Mouse (Mus musculus) megakaryocyte-erythroid progenitor cell, adult 5-6 weeks (primary cell): ENCODE data around the gene Serpinb6a. TPM values are rescaled to one million over a fixed set of nuclear protein-coding genes. Genes with fewer than 3 reads are reported as not detected.

ENCODE experiments used
- ATAC-seq: replicated peaks from 2 replicates; pipeline ENCODE4 v1.8.0; 2016; ENCODE audit warnings: mild to moderate bottlenecking, inconsistent platforms; ENCODE audit not compliant: severe bottlenecking, poor library complexity, low FRiP score, low TSS enrichment
- total RNA-seq, 2 experiments: library from RNA; stranded (forward) in 1 of 2; stranded (reverse) in 1 of 2; fragments of 200-1000, 215-1000 nt in 1 of 2; fragments of >200 nt in 1 of 2; fragmentation: Nextera tagmentation in 1 of 2; gene quantifications; 2 replicates each; pipeline ENCODE4 v1.2.3; 2014 to 2017

Gene Serpinb6a
- total RNA-seq, 2 experiments from 2014 or later: 8.6 to 9.4 TPM

DNA sequence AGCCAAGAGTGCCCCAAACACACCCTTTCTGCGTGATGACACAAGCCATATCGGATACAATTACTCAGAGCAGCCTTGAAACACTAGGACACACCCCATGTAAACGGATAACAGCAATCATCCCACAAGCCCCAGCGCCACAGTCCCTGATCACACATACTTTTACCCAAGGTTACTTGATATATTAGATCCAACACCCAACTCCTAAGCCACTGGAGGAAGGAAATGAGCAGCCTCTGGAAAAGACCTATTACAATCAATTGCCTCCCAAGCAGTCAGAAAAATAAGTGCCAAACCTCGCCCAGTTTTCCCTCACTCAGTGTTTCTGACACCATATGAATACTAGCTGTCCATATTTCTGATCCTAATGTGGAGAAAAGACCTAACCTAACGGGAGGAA lies 67.9 kb downstream of the Serpinb6a start:
- ATAC-seq: no peak

DNA sequence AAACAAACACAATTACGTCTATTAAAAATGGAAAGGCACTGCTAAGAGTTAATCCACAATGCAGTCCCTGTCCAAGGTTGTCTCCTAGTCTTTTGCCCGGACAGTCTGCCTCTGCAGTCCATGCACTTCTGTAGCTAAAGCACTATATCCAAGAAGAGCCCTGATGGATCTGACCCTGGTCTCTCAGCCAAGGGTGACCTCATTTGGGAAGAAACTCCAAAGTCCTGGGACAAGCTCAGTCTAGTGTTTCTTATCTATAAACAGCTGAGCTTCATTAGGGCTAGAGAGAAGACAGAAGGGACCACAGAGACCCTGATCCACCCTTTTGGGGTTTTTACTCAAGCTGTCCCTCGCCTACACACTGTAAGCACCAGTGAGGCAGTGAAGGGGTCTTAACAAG lies 71.7 kb downstream of the Serpinb6a start:
- ATAC-seq: no peak

- no peak for ATAC-seq
Observed at GRCm38 (mm10) chr13:33930281-33930680, 72.3 kb downstream of the Serpinb6a start.

- ATAC-seq: no peak
Observed at GRCm38 (mm10) chr13:33921699-33922098, 80.9 kb downstream of the Serpinb6a start.

DNA sequence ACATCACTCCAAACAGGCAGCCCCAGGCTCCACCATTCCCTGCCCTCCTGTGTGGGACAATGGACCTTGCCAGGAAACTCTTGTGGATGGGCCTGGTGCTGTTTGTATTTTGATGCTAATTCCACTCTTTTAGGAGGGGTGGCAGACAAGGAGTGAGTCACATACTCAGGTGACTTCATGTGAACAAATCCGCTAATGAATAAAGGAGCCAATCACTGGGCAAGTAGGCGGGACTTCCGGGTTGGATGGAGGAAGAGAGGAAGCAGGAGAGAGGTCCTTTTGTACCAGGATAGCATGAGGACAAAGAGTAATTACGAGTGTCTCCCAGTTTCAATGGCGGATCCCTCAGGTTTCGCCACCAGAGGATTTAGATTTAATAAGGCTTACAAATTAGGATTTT lies 81.6 kb downstream of the Serpinb6a start:
- no peak for ATAC-seq

DNA sequence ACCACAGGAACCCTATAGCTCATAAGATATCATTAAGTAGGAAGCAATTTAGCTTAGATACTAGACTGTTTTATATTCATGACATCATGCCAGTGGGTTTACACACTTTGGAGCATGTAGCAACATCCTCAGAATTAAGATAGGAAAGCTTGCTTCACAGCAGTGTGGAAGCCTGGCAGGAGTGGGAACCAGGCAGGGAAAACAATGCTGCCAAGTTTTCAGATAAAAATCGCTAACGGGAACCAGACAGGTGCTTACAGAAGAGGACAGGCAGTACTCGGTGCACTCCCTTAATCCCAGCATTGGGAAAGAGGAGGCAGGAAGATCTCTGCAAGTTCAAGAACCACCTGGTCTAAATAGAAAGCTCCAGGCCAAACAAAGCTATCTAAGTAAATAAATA lies 95.8 kb downstream of the Serpinb6a start:
- ATAC-seq: no peak

GRCm38 (mm10) chr13:33905176-33905954 lies 97.2 kb downstream of the Serpinb6a start, which contains the start of gene Serpinb6c:
TSS of gene Serpinb6c (minus strand) at chr13:33905708.
- ATAC-seq: no peak

DNA sequence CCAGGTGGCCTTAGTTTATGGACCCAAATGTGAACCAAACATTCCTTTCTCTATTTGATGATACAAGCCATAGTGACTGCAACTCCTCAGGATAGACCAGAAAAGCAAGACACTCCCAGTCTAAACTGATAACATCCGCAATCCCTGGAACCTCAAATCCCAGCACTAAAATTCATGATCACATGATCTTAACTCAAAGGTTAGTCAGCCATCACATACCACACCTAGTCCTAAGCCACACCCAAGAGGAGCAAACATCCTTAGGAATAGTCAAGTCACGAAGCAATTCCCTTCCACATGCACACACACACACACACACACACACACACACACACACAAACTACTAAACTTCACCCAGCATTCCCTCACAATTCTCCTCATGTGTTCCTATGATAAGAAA lies 99.3 kb downstream of the Serpinb6a start:
- no peak for ATAC-seq

- no peak for ATAC-seq
Observed at GRCm38 (mm10) chr13:33894207-33894606, 108.4 kb downstream of the Serpinb6a start.

Other genes starting within 250 kb of the Serpinb6a start
- gene Serpinb6e, start 159.4 kb downstream of the Serpinb6a start, total RNA-seq (2014; fragmentation: Nextera tagmentation): not detected in 2 replicates
- gene Serpinb6e, start 159.4 kb downstream of the Serpinb6a start, total RNA-seq (2017): not detected in 2 replicates
- gene Serpinb6c, start 97.1 kb downstream of the Serpinb6a start, total RNA-seq (2014; fragmentation: Nextera tagmentation): not detected in 2 replicates
- gene Serpinb6c, start 97.1 kb downstream of the Serpinb6a start, total RNA-seq (2017): not detected in 2 replicates
- 15.8 and 26.2 TPM in 2 replicates for gene Nqo2, start 38.1 kb downstream of the Serpinb6a start, total RNA-seq (2014; fragmentation: Nextera tagmentation)
- gene Nqo2, start 38.1 kb downstream of the Serpinb6a start, total RNA-seq (2017): 30.6 and 31.5 TPM in 2 replicates
- gene Ripk1, start 431 bp downstream of the Serpinb6a start, total RNA-seq (2014; fragmentation: Nextera tagmentation): 18.8 and 24.6 TPM in 2 replicates
- 36.3 and 36.9 TPM in 2 replicates for gene Ripk1, start 431 bp downstream of the Serpinb6a start, total RNA-seq (2017)
- 15.3 and 33.4 TPM in 2 replicates for gene Bphl, start 34.8 kb upstream of the Serpinb6a start, total RNA-seq (2014; fragmentation: Nextera tagmentation)
- gene Bphl, start 34.8 kb upstream of the Serpinb6a start, total RNA-seq (2017): 16.5 and 27.3 TPM in 2 replicates
- gene Tubb2a, start 75.2 kb upstream of the Serpinb6a start, total RNA-seq (2014; fragmentation: Nextera tagmentation): 18.2 and 19.1 TPM in 2 replicates
- 19.0 and 21.9 TPM in 2 replicates for gene Tubb2a, start 75.2 kb upstream of the Serpinb6a start, total RNA-seq (2017)
- gene Tubb2b, start 127.7 kb upstream of the Serpinb6a start, total RNA-seq (2014; fragmentation: Nextera tagmentation): not detected in 2 replicates
- gene Tubb2b, start 127.7 kb upstream of the Serpinb6a start, total RNA-seq (2017): not detected in 2 replicates
- gene Psmg4, start 160.2 kb upstream of the Serpinb6a start, total RNA-seq (2014; fragmentation: Nextera tagmentation): 53.4 and 73.9 TPM in 2 replicates
- 145 and 217 TPM in 2 replicates for gene Psmg4, start 160.2 kb upstream of the Serpinb6a start, total RNA-seq (2017)